In the genomic region with DNA sequence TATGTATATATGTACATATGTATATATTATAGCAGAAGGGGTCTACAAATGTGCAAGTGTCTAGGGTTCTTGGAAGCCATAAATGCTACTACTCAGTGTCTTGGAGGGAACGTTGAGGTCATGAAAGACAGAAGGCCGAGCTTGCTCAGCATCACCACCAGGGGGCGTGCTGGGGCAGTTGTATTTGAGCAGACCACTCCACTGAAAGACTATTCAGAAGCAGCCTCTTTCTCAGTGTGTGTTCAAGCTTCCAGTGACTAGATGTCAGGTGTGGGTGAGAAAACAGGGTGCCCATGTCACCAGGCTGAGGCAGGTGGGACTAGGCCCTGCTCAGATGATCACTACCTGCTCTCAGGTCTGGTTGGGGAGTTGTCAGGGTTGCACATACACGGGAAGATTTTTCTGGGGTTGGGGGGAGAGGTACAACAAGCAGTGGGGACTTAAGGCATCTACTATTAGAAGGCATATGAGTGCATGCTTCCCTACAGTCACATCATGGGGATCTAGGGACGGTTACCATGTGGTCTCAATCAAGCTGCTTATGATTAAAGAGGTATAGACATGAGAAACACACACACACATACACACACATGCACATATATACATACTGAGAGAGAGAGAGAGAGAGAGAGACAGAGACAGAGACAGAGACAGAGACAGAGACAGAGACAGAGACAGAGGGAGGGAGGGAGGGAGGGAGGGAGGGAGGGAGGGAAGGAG, we compare ENCODE assay signal across 9 mouse cellular contexts.
DNase-seq lines count a peak whose midpoint lies in the region; ATAC-seq and TF ChIP-seq lines count a peak whose summit lies in the region.
"Had no signal": no experiment of that assay in that cellular context is flagged by ENCODE, and none has a peak within 500 bp of the region (broad histone marks: within the 10 kb centered on the region; RNA-seq: fewer than 3 reads in every experiment).

No protein-coding gene starts in this region.

- no peak for TF ChIP-seq EP300 in liver, postnatal 0 days (IDR thresholded peaks at IDR 0.05; ENCODE audit: low read depth)

- no peak overlapping the region for H3K9ac ChIP-seq in liver, postnatal 0 days (replicated peaks)
- H3K9ac ChIP-seq in neural tube, embryonic 14.5 days (replicated peaks; ENCODE audit: low read depth, low read length), result no peak overlapping the region

- no peak overlapping the region for H3K4me2 ChIP-seq in liver, postnatal 0 days (ENCODE audit: low read depth, low read length)
- H3K4me2 ChIP-seq in neural tube, embryonic 14.5 days (ENCODE audit: low read depth, low read length), result no peak overlapping the region

- no peak for TF ChIP-seq POLR2A in spleen, adult 2 months (IDR thresholded peaks at IDR 0.05; ENCODE audit: low read depth, low read length)

- no peaks in the 10 kb centered on the region for H3K36me3 ChIP-seq in spleen, adult 2 months (ENCODE audit: control insufficient read depth, insufficient read depth, low read length)
- H3K36me3 ChIP-seq in liver, postnatal 0 days (replicated peaks; ENCODE audit: insufficient read depth, low read length), result no peaks in the 10 kb centered on the region
- H3K36me3 ChIP-seq in neural tube, embryonic 14.5 days (ENCODE audit: control insufficient read depth, insufficient read depth, low read length), result no peaks in the 10 kb centered on the region

- no peaks in the 10 kb centered on the region for H3K27me3 ChIP-seq in spleen, adult 2 months (ENCODE audit: control insufficient read depth, insufficient read depth, low read length)
- no peaks in the 10 kb centered on the region for H3K27me3 ChIP-seq in liver, postnatal 0 days (ENCODE audit: insufficient read depth, low read length)
- H3K27me3 ChIP-seq in neural tube, embryonic 14.5 days (ENCODE audit: control insufficient read depth, insufficient read depth, low read length), result no peaks in the 10 kb centered on the region

- DNase-seq in spleen, adult 2 months (ENCODE audit: low read depth in 1 of 2, low spot score in 2 of 2), result peak in 1 of 2 experiments; percentile 18
- DNase-seq in spleen, adult 12 weeks (ENCODE audit: low spot score), result no peak
- peak; percentile 81 for DNase-seq in embryo, embryonic 10 days (ENCODE audit: low spot score)
- peak; percentile 36 for DNase-seq in gastrocnemius, postnatal 25 days
- peak; percentile 51 for DNase-seq in kidney, postnatal 14 days
- DNase-seq in liver, postnatal 0 days, result peak; percentile 66
- peak; percentile 48 for DNase-seq in thymus, postnatal 0 days (ENCODE audit: low spot score)

- WGBS in spleen, adult 2 months, result 41% methylated on average over 5 of the region's 5 CpGs
- WGBS in liver, postnatal 0 days (ENCODE audit: insufficient replicate concordance), result 33% methylated on average over 5 of the region's 5 CpGs
- 38% methylated on average over 5 of the region's 5 CpGs for WGBS in neural tube, embryonic 14.5 days

- no peak overlapping the region for H3K4me3 ChIP-seq in spleen, adult 2 months (ENCODE audit: extremely low read depth, insufficient read depth, insufficient read length)
- H3K4me3 ChIP-seq in liver, postnatal 0 days (ENCODE audit: low read depth, low read length), result no peak overlapping the region
- H3K4me3 ChIP-seq in neural tube, embryonic 14.5 days (ENCODE audit: low read depth, low read length), result no peak overlapping the region

- TF ChIP-seq CTCF in spleen, adult 2 months (IDR thresholded peaks at IDR 0.05; ENCODE audit: extremely low read depth, insufficient read depth, insufficient read length, insufficient replicate concordance), result peak; percentile 41; the same call in 1 of the 2 replicates
- TF ChIP-seq CTCF in liver, postnatal 0 days (IDR thresholded peaks at IDR 0.05; ENCODE audit: low read depth), result peak; percentile 79

- H3K9me3 ChIP-seq in liver, postnatal 0 days (ENCODE audit: low read length), result no peaks in the 10 kb centered on the region
- H3K9me3 ChIP-seq in neural tube, embryonic 14.5 days (ENCODE audit: control insufficient read depth, low read length), result no peaks in the 10 kb centered on the region

- H3K27ac ChIP-seq in spleen, adult 2 months (ENCODE audit: insufficient read depth, low read length), result no peak overlapping the region
- H3K27ac ChIP-seq in liver, postnatal 0 days (ENCODE audit: low read depth), result no peak overlapping the region
- no peak overlapping the region for H3K27ac ChIP-seq in neural tube, embryonic 14.5 days (ENCODE audit: low read depth, low read length)
- H3K27ac ChIP-seq: macrophage had no signal

- no peaks in the 10 kb centered on the region for H3K4me1 ChIP-seq in spleen, adult 2 months (ENCODE audit: control insufficient read depth, insufficient read depth, insufficient read length)
- no peaks in the 10 kb centered on the region for H3K4me1 ChIP-seq in liver, postnatal 0 days (ENCODE audit: insufficient read depth)
- no peaks in the 10 kb centered on the region for H3K4me1 ChIP-seq in neural tube, embryonic 14.5 days (ENCODE audit: control insufficient read depth, insufficient read depth, low read length)

- ATAC-seq in liver, postnatal 0 days, result no peak
- peak; percentile 50; the same call in 1 of the 2 replicates for ATAC-seq in neural tube, embryonic 14.5 days (ENCODE audit: low read depth)
